Mouse (Mus musculus) midbrain, embryonic 12.5 days (tissue): ENCODE results near the gene St6galnac3. TPM values are rescaled to one million over a fixed set of nuclear protein-coding genes. Genes with fewer than 3 reads are reported as not detected.

Experiments used
- ATAC-seq: fragments of 200-750 bp; cut with Nextera tagmentation; 2 replicates; pipeline ENCODE4 v1.8.0; 2017; ENCODE audit warnings: low read depth, moderate TSS enrichment, moderate library complexity; ENCODE audit not compliant: low FRiP score
- H3K27ac ChIP-seq: fragments of 300-500 bp; sonication (generic); replicated peaks from 2 replicates; pipeline ENCODE4 v1.5.1; 2016; ENCODE audit warnings: mild to moderate bottlenecking
- H3K27me3 ChIP-seq: fragments of 300-500 bp; sonication (generic); 2 replicates; pipeline ENCODE4 v1.6.1; 2016; ENCODE audit warnings: mild to moderate bottlenecking
- H3K36me3 ChIP-seq: fragments of 300-500 bp; sonication (generic); 2 replicates; pipeline ENCODE4 v1.6.1; 2016
- H3K4me1 ChIP-seq: fragments of 300-500 bp; sonication (generic); 2 replicates; pipeline ENCODE4 v1.6.1; 2016
- H3K4me2 ChIP-seq: fragments of 300-500 bp; sonication (generic); replicated peaks from 2 replicates; pipeline ENCODE4 v1.6.1; 2016; ENCODE audit warnings: mild to moderate bottlenecking, moderate library complexity
- H3K4me3 ChIP-seq: fragments of 300-500 bp; sonication (generic); 2 replicates; pipeline ENCODE4 v1.5.1; 2016; ENCODE audit warnings: mild to moderate bottlenecking
- H3K9ac ChIP-seq: fragments of 300-500 bp; sonication (generic); replicated peaks from 2 replicates; pipeline ENCODE4 v1.6.1; 2016; ENCODE audit warnings: mild to moderate bottlenecking, moderate library complexity
- H3K9me3 ChIP-seq: fragments of 300-500 bp; sonication (generic); 2 replicates; pipeline ENCODE4 v1.6.1; 2016; ENCODE audit warnings: mild to moderate bottlenecking
- WGBS: fragments of 180-500 bp; shearing (Covaris S2); methylation state at CpG from one replicate; pipeline ENCODE4 v1.1.7; 2016; 5-methylcytosine and 5-hydroxymethylcytosine counted together
- microRNA-seq: library from miRNA; unstranded; fragments of <30 nt; microRNA quantifications from one replicate; pipeline ENCODE4, GENCODE M21; 2017
- polyA plus RNA-seq: library from polyadenylated mRNA; unstranded; fragments of >200 nt; fragmentation: Nextera tagmentation; extraction: Ambion mirVana; gene quantifications from 2 replicates; pipeline ENCODE4 v1.2.1, GENCODE M21; 2016

Gene St6galnac3
- polyA plus RNA-seq, 1 experiment from 2014 or later, result 28.5 TPM

- no peaks in the 10 kb centered on the region for H3K27me3 ChIP-seq
- no peak overlapping the region for H3K4me2 ChIP-seq
- no peak overlapping the region for H3K4me3 ChIP-seq
- H3K4me1 ChIP-seq, result no peaks in the 10 kb centered on the region
- no peaks in the 10 kb centered on the region for H3K9me3 ChIP-seq
- no peak overlapping the region for H3K9ac ChIP-seq
- H3K27ac ChIP-seq, result no peak overlapping the region
- 89% methylated on average over 11 of the region's 11 CpGs for WGBS
- H3K36me3 ChIP-seq, result no peaks in the 10 kb centered on the region
- ATAC-seq, result no peak
These were observed 555.2 kb downstream of the St6galnac3 start for GRCm38 (mm10) chr3:153169744-153170143.

DNA sequence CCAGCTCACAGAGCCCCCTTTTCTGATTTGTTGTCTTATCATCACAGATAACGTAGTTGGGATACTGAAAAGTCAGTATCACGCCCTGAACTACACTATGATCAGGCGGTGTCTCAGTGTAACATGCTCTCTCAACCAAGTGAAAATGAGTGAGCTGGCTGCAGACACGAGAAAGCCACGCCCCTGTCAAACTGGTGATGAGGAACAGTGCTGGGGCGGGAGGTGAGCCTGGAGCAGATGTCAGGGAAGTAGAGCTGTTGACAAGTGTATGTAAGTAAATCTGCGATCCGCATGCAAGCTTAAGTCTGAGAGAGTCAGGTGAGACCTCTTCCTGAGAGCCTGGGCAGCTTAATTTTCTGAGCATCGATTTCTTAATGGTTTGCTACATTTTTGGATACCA, 563.3 kb downstream of the St6galnac3 start:
- no peaks in the 10 kb centered on the region for H3K9me3 ChIP-seq
- no peaks in the 10 kb centered on the region for H3K27me3 ChIP-seq
- WGBS, result 80% methylated on average over 9 of the region's 9 CpGs

DNA sequence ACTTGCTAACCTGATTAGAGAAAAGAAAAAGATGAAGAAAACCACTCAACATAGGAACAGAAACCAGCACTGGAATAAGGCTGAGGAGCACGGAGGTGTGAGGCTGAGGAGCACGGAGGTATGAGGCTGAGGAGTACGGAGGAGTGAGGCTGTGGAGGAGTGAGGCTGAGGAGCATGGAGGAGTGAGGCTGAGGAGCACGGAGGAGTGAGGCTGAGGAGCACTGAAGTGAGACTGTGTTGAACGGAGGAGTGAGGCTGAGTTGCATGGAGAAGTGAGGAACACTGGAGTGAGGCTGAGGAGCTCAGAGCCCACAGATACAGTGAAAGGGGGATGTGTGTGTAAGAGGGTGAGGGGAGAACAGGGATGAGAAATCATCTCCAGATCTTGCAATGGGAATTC, 564.3 kb downstream of the St6galnac3 start:
- WGBS, result 86% methylated on average over 5 of the region's 5 CpGs
- no peak for ATAC-seq
- no peaks in the 10 kb centered on the region for H3K36me3 ChIP-seq

More for the DNA sequence above, 563.3 kb downstream of the St6galnac3 start:
- Histone ChIP-seq H3K4me2 (no peak overlapping the region), H3K36me3 (no peaks in the 10 kb centered on the region), H3K9ac (no peak overlapping the region), H3K4me3 (no peak overlapping the region), H3K4me1 (no peaks in the 10 kb centered on the region), H3K27ac (no peak overlapping the region)
- ATAC-seq, result no peak

GRCm38 (mm10) chr3:153148887-153149286, 576.1 kb downstream of the St6galnac3 start:
- no peak overlapping the region for H3K9ac ChIP-seq
- 11% methylated on average over 2 of the region's 2 CpGs for WGBS
- H3K4me1 ChIP-seq, result no peaks in the 10 kb centered on the region
- no peak overlapping the region for H3K4me2 ChIP-seq
- no peaks in the 10 kb centered on the region for H3K27me3 ChIP-seq
- H3K36me3 ChIP-seq, result no peaks in the 10 kb centered on the region
- ATAC-seq, result no peak; the same call in 1 of the 2 replicates
- no peak overlapping the region for H3K27ac ChIP-seq
- no peaks in the 10 kb centered on the region for H3K9me3 ChIP-seq
- no peak overlapping the region for H3K4me3 ChIP-seq

More for the DNA sequence above, 564.3 kb downstream of the St6galnac3 start:
- Histone ChIP-seq H3K4me2 (no peak overlapping the region), H3K27ac (no peak overlapping the region), H3K27me3 (no peaks in the 10 kb centered on the region), H3K9ac (no peak overlapping the region), H3K9me3 (no peaks in the 10 kb centered on the region), H3K4me3 (no peak overlapping the region), H3K4me1 (no peaks in the 10 kb centered on the region)

Small RNAs within 50 kb of the gene (microRNA-seq; reads per million reads assigned to microRNA genes)
- gene Gm27405, result not detected

Other genes starting within 250 kb of the St6galnac3 start
- gene Asb17, start 119.0 kb upstream of the St6galnac3 start, polyA plus RNA-seq, result 0.06 TPM in 1 of 2 replicates, not detected in the other
- 0.07 and 0.14 TPM in 2 replicates for gene Msh4, start 181.0 kb upstream of the St6galnac3 start, polyA plus RNA-seq
- gene Rabggtb, start 187.8 kb upstream of the St6galnac3 start, polyA plus RNA-seq, result 38.4 and 38.6 TPM in 2 replicates
- 54.6 and 55.0 TPM in 2 replicates for gene Acadm, start 219.5 kb upstream of the St6galnac3 start, polyA plus RNA-seq
- gene Slc44a5, start 248.3 kb upstream of the St6galnac3 start, polyA plus RNA-seq, result 5.8 and 6.1 TPM in 2 replicates